Mouse (Mus musculus) frontal cortex, postnatal 25 days (tissue): ENCODE measurements at regions not wholly inside any gene's neighbourhood (a gene's known extent, or its start where the extent isn't known, plus 50 kb on each side); places are given as distances from the start of the nearest gene placed in this dataset.

ENCODE experiments used
- DNase-seq, 2 experiments: peaks; one replicate each; pipeline ENCODE4 v3.0.0; 2022; ENCODE audit warnings: low spot score in 2 of 2

DNA sequence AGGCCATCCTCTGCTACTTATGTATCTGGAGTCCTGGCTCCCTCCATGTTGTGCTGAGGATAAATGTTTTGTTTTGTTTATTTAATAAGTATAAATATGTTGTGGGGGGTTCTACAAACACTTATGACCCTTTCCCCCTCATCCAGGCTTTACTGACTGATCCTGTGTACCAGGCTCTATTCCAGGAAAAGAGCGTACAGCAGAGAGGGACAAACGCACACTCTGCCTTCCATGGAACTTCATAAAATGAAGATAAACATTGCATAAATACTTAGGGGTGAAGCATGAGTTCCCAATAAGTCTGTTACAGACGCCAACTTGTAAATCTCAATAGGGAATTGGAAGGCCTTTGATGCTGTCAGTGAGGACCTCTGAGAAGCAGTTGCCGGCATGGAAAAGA, 263.7 kb upstream of the Atp2b1 start:
- DNase-seq, result no peak

DNA sequence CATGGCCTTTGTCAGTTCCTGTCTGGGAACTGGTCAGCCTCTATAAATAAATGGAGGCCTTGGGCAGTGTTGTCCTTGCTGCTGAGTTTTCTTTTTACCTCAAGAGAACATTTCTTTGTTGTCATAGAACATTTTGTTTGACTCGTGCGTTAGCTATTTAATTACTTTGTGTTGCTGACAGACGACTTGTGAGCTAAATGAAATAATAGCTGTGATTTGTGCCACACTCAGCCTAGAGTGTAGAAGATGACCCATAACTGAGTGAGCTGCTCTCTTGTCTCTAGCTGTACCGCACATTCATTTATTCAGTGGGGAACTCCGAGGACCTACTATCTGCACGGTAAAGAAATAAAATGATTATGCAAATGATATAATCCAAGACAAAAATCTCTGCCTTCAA, 263.1 kb upstream of the Atp2b1 start:
- DNase-seq, result no peak

DNA sequence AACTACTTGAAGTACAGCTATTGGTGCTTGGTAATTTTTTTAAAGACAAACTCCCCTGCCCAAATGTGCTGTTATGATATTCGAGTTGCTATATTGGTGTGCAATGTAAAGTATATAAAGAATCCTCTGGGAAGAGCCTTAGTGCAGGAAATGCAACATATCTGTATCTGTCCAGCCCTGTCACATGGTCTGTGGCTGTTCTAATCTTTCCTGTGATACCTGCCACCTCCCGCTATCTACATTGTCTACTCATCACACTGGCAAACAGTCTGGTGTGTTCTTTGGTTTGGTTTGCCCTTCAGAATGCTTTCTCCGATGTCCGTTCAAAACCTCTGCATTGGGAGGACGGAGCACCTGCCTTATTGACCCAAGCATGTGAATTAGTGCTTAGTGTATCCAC, 262.6 kb upstream of the Atp2b1 start:
- no peak for DNase-seq

DNA sequence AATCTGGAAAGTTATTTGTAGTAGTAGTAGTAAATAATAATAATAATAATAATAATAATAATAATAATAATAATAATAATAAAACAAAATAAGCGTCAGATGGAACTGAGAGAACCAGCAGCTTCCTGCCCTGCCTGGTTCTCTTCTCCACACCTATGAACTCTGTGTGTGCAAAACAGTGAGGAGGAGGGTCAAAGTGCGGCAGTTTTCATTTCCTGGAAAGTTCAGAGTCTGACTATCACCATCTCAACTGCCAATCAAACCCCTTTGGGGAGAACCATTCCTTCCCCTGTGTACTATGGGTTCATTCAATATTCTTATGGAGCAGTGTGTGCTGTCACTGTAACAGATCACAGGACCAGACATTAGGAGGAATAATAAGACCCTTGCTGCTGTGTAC, 262.1 kb upstream of the Atp2b1 start:
- no peak for DNase-seq

GRCm38 (mm10) chr10:98660747-98661146, 253.5 kb upstream of the Atp2b1 start:
- DNase-seq, result no peak

- DNase-seq, result no peak
These were observed 248.2 kb upstream of the Atp2b1 start for GRCm38 (mm10) chr10:98665936-98666505.

DNA sequence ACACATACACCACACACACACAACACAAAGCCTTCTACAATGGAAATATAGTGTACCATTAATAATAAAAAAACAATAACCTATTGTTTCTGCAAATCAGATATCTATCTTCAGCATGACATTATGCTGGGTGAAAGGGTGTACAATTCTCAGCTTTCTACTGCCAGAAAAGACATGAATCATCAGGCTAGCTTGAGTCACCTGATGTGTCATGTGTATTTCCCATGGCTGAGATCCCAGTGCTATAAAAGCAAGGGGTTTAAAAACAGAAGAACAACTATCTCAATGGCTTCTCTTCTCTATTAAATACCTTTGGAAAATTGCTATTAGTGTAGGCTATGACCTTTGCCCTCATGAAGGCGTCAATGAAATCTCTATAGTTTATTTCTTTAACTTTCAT, 246.5 kb upstream of the Atp2b1 start:
- no peak for DNase-seq

DNA sequence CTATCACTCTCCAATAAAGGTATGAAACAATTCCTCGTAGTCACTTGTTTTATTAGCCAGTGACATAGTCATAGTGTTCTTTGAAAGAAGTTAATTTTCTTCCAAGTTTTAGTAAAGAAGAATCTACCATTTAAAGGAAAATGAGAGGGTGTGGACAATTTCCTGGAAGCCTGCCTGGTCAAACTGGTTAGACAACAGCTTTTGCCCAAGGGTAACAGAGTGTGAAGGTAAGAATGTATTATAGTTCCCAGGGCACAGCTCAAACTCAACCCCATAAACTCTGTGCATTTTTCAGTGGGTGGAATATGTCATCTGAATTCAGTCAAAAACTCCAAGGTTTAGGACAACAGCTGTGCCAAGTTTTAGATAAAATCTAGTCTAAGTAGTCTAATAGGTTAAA, 240.1 kb upstream of the Atp2b1 start:
- DNase-seq, result no peak

DNA sequence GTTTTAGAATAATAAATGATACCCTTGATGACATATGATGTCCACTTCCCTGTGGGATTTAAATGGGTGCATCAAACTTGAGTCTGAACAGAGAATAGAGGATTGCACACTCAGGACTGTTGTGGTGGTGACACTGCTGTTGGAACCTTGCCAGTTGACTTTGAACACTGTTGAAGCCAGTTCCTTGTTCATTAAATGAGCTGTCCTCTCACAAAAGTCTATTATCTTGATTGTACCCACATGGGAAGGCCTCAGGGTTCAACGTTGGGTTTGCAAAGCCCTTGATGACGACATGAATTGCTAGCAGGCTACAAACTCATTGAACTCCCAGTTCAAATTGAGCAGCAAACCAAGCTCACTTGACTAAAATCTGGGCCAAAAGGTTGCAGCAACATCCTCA, 237.3 kb upstream of the Atp2b1 start:
- DNase-seq, result no peak

DNA sequence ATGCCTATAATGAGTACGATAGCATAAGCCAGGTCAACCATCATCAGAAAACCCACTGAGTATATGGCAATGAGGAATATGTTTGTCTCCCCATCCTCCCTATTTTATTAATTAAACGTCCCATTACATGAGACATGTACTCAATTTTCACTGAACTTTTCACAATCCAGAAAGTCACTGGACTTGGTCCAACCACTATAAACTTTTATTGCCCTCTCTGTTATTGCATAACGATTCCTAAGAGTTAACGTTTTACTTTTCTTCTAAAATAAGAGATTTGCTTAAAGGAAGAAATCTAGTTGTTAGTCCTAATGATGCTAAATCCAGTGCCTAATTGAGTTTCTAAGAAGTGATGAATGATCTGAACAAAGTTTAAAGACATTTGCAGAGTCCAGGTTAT, 236.0 kb upstream of the Atp2b1 start:
- no peak for DNase-seq

- no peak for DNase-seq
These were observed 231.8 kb upstream of the Atp2b1 start for GRCm38 (mm10) chr10:98682436-98682835.

GRCm38 (mm10) chr10:98684195-98684594, 230.0 kb upstream of the Atp2b1 start:
- DNase-seq, result no peak

DNA sequence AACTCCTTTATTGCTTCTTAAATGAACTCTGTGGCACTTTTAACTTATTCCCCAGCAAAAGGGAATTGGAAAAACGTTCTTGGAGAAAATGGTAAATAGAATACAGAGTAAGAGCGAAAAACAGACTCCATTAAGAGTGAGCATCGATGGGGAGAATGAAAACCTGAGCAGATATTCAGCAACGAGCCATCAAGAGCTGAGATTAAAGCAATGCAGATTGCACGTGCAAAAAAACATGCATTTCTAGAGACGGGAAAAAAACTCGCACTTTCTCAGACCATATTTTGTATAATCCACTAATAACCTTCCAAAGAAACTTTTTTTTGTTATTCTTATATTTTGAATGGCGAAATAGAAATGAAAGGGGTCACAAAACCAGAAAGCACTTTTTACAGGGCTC, 229.5 kb upstream of the Atp2b1 start:
- no peak for DNase-seq

- DNase-seq, result no peak
These were observed 228.5 kb upstream of the Atp2b1 start for GRCm38 (mm10) chr10:98685739-98686138.

DNA sequence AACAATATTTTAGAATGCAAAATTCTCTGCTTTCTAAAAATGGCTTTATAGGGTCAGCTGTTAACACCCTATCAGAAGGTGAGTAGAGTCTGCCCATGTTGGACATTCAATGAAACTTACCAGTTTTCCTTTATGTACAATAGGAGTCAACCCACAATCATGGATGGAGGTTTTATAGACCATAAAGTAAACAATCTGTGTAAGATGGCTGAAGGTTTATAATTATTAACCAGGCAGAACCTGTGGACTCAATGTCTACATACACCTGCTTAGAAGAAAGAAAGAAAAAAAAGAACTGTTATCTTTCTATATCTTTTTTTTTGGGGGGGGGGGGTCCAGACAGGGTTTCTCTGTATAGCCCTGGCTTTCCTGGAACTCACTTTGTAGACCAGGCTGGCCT, 227.8 kb upstream of the Atp2b1 start:
- DNase-seq, result no peak

- no peak for DNase-seq
These were observed 222.4 kb upstream of the Atp2b1 start for GRCm38 (mm10) chr10:98691816-98692215.

DNA sequence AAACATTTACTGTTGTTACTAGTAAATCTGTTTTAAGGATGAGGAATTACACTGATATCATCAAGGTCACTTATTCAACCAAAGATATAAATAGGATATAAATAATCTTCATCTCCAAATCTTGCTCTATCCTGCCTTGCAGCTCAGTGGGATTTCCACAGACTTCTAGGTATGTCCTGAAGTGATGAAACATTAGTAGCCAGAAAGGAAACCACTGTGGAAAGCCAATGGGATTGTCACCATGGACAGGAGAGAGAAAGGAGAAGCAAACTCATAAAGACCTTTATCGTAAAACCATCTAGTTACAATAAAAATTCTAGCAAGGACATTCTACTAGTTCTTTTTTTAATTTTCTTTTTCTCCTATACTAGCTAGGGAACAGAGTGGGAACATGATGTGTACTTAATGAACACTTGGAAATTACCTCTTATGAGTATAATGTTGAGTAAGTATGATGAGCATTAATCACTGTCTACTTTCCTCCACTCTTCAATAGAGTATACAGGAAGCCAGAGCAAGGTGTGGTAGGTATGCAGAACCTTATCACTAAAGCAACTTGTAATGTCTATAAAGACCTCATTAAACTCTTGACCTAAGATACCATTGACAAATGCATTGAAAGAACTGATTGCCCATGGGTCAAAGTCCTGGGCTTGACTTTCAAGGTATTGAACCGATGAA, 219.4 kb upstream of the Atp2b1 start:
- DNase-seq, result no peak

DNA sequence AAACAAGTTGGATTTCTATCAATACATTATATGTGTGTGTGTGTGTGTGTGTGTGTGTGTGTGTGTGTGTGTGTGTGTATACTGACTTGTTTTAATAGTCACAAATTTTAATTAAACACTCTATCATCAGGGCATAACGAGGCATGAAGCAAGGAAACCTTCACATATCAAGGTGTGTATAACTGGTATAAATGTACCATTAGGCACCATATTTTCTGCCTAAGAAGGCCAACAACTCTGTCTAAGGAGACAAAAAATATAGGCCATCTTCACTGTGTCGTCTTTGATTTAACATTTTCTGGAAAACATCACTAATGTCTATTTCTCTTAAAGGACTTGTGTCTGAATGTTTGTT, 218.9 kb upstream of the Atp2b1 start:
- no peak for DNase-seq

GRCm38 (mm10) chr10:98697866-98698265, 216.3 kb upstream of the Atp2b1 start:
- no peak for DNase-seq

DNA sequence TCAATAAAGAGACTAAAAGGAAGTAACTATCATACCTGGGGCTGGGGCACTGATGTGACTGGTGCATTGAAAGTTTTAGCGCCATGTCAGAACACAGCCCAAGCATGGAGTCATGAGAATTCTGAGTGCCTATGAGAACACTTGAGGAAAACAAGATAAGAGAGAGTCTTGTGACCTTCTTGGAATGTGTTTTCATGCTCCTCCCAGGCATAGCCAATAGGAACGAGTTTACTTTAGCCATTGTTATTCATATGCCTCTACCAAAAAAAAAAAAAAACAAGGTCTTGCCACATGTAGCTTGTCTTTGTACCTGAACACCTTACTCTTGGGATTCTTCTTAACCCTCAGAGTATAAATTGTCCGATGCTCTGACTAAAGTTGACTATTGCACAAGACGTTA, 214.6 kb upstream of the Atp2b1 start:
- no peak for DNase-seq

- no peak for DNase-seq
These were observed 213.8 kb upstream of the Atp2b1 start for GRCm38 (mm10) chr10:98700407-98700806.

- no peak for DNase-seq
These were observed 212.9 kb upstream of the Atp2b1 start for GRCm38 (mm10) chr10:98701285-98701684.

GRCm38 (mm10) chr10:98702470-98703215, 211.6 kb upstream of the Atp2b1 start:
- no peak for DNase-seq
